Mouse (Mus musculus): ENCODE results near the gene Wscd2. TPM values are rescaled to one million over a fixed set of nuclear protein-coding genes. Genes with fewer than 3 reads are reported as not detected.

Wscd2 gene
- polyA plus RNA-seq, 1 experiment from 2014 or later: 1.5 TPM

GRCm38 (mm10) chr5:113459942-113460341 lies 30.2 kb upstream of the Wscd2 start:
- Histone ChIP-seq H3K9ac (ENCODE audit: low read length) (no peak overlapping the region), H3K27ac (ENCODE audit: low read length) (no peak overlapping the region), H3K27me3 (ENCODE audit: control insufficient read depth, insufficient read depth, low read length) (peaks cover 36% of the 10 kb centered on the region), H3K4me1 (ENCODE audit: control insufficient read depth, insufficient read depth, low read length) (no peaks in the 10 kb centered on the region), H3K4me3 (ENCODE audit: low read length) (no peak overlapping the region), H3K4me2 (ENCODE audit: low read depth, low read length) (no peak overlapping the region), H3K9me3 (replicated peaks; ENCODE audit: control insufficient read depth, low read length) (no peaks in the 10 kb centered on the region), H3K36me3 (ENCODE audit: control insufficient read depth, insufficient read depth) (no peaks in the 10 kb centered on the region)
- WGBS: 70% methylated on average over 7 of the region's 7 CpGs
- ATAC-seq (replicated peaks; ENCODE audit: extremely low read depth, insufficient read depth, low FRiP score): no peak

- H3K36me3 ChIP-seq (ENCODE audit: control insufficient read depth, insufficient read depth): no peaks in the 10 kb centered on the region
- 13% methylated on average over 16 of the region's 16 CpGs for WGBS
- ATAC-seq (replicated peaks; ENCODE audit: extremely low read depth, insufficient read depth, low FRiP score): no peak
- no peaks in the 10 kb centered on the region for H3K9me3 ChIP-seq (replicated peaks; ENCODE audit: control insufficient read depth, low read length)
- no peak overlapping the region for H3K4me2 ChIP-seq (ENCODE audit: low read depth, low read length)
- H3K4me1 ChIP-seq (ENCODE audit: control insufficient read depth, insufficient read depth, low read length): no peaks in the 10 kb centered on the region
- H3K9ac ChIP-seq (ENCODE audit: low read length): no peak overlapping the region
- H3K4me3 ChIP-seq (ENCODE audit: low read length): no peak overlapping the region
- H3K27ac ChIP-seq (ENCODE audit: low read length): no peak overlapping the region
- peaks cover 36% of the 10 kb centered on the region for H3K27me3 ChIP-seq (ENCODE audit: control insufficient read depth, insufficient read depth, low read length)
Measured at GRCm38 (mm10) chr5:113461582-113461981, 28.6 kb upstream of the Wscd2 start.

- Histone ChIP-seq H3K27ac (ENCODE audit: low read length) (no peak overlapping the region), H3K4me2 (ENCODE audit: low read depth, low read length) (no peak overlapping the region), H3K9me3 (replicated peaks; ENCODE audit: control insufficient read depth, low read length) (no peaks in the 10 kb centered on the region), H3K36me3 (ENCODE audit: control insufficient read depth, insufficient read depth) (no peaks in the 10 kb centered on the region), H3K4me3 (ENCODE audit: low read length) (no peak overlapping the region), H3K27me3 (ENCODE audit: control insufficient read depth, insufficient read depth, low read length) (peaks cover 40% of the 10 kb centered on the region), H3K9ac (ENCODE audit: low read length) (no peak overlapping the region), H3K4me1 (ENCODE audit: control insufficient read depth, insufficient read depth, low read length) (no peaks in the 10 kb centered on the region)
- WGBS: 38% methylated on average over 21 of the region's 21 CpGs
- no peak for ATAC-seq (replicated peaks; ENCODE audit: extremely low read depth, insufficient read depth, low FRiP score)
Measured at GRCm38 (mm10) chr5:113461998-113462625, 28.0 kb upstream of the Wscd2 start.

- Histone ChIP-seq H3K36me3 (ENCODE audit: control insufficient read depth, insufficient read depth) (no peaks in the 10 kb centered on the region), H3K9me3 (replicated peaks; ENCODE audit: control insufficient read depth, low read length) (no peaks in the 10 kb centered on the region), H3K4me2 (ENCODE audit: low read depth, low read length) (no peak overlapping the region), H3K4me1 (ENCODE audit: control insufficient read depth, insufficient read depth, low read length) (no peaks in the 10 kb centered on the region), H3K9ac (ENCODE audit: low read length) (no peak overlapping the region), H3K27ac (ENCODE audit: low read length) (no peak overlapping the region), H3K4me3 (ENCODE audit: low read length) (no peak overlapping the region), H3K27me3 (ENCODE audit: control insufficient read depth, insufficient read depth, low read length) (peaks cover 45% of the 10 kb centered on the region)
- 68% methylated on average over 6 of the region's 6 CpGs for WGBS
- no peak for ATAC-seq (replicated peaks; ENCODE audit: extremely low read depth, insufficient read depth, low FRiP score)
Measured at GRCm38 (mm10) chr5:113464731-113465130, 25.4 kb upstream of the Wscd2 start.

- no peak for ATAC-seq (replicated peaks; ENCODE audit: extremely low read depth, insufficient read depth, low FRiP score)
- WGBS: 63% methylated on average over 6 of the region's 6 CpGs
- Histone ChIP-seq H3K27ac (ENCODE audit: low read length) (no peak overlapping the region), H3K4me1 (ENCODE audit: control insufficient read depth, insufficient read depth, low read length) (no peaks in the 10 kb centered on the region), H3K4me3 (ENCODE audit: low read length) (no peak overlapping the region), H3K9ac (ENCODE audit: low read length) (no peak overlapping the region), H3K9me3 (replicated peaks; ENCODE audit: control insufficient read depth, low read length) (no peaks in the 10 kb centered on the region), H3K4me2 (ENCODE audit: low read depth, low read length) (no peak overlapping the region), H3K36me3 (ENCODE audit: control insufficient read depth, insufficient read depth) (no peaks in the 10 kb centered on the region), H3K27me3 (ENCODE audit: control insufficient read depth, insufficient read depth, low read length) (peaks cover 33% of the 10 kb centered on the region)
Measured at GRCm38 (mm10) chr5:113466536-113466935, 23.6 kb upstream of the Wscd2 start.

- ATAC-seq (replicated peaks; ENCODE audit: extremely low read depth, insufficient read depth, low FRiP score): no peak
- Histone ChIP-seq H3K4me1 (ENCODE audit: control insufficient read depth, insufficient read depth, low read length) (no peaks in the 10 kb centered on the region), H3K27ac (ENCODE audit: low read length) (no peak overlapping the region), H3K27me3 (ENCODE audit: control insufficient read depth, insufficient read depth, low read length) (peaks cover 27% of the 10 kb centered on the region), H3K9ac (ENCODE audit: low read length) (no peak overlapping the region), H3K4me3 (ENCODE audit: low read length) (no peak overlapping the region), H3K9me3 (replicated peaks; ENCODE audit: control insufficient read depth, low read length) (no peaks in the 10 kb centered on the region), H3K36me3 (ENCODE audit: control insufficient read depth, insufficient read depth) (no peaks in the 10 kb centered on the region), H3K4me2 (ENCODE audit: low read depth, low read length) (no peak overlapping the region)
- WGBS: 34% methylated on average over 4 of the region's 4 CpGs
Measured at GRCm38 (mm10) chr5:113467072-113467471, 23.1 kb upstream of the Wscd2 start.

GRCm38 (mm10) chr5:113467765-113468164 lies 22.4 kb upstream of the Wscd2 start:
- Histone ChIP-seq H3K4me2 (ENCODE audit: low read depth, low read length) (no peak overlapping the region), H3K4me1 (ENCODE audit: control insufficient read depth, insufficient read depth, low read length) (no peaks in the 10 kb centered on the region), H3K27me3 (ENCODE audit: control insufficient read depth, insufficient read depth, low read length) (peaks cover 20% of the 10 kb centered on the region), H3K9ac (ENCODE audit: low read length) (no peak overlapping the region), H3K36me3 (ENCODE audit: control insufficient read depth, insufficient read depth) (no peaks in the 10 kb centered on the region), H3K27ac (ENCODE audit: low read length) (no peak overlapping the region), H3K9me3 (replicated peaks; ENCODE audit: control insufficient read depth, low read length) (no peaks in the 10 kb centered on the region), H3K4me3 (ENCODE audit: low read length) (no peak overlapping the region)
- no peak for ATAC-seq (replicated peaks; ENCODE audit: extremely low read depth, insufficient read depth, low FRiP score)
- WGBS: 1% methylated on average over 8 of the region's 8 CpGs

- Histone ChIP-seq H3K9me3 (replicated peaks; ENCODE audit: control insufficient read depth, low read length) (no peaks in the 10 kb centered on the region), H3K4me1 (ENCODE audit: control insufficient read depth, insufficient read depth, low read length) (no peaks in the 10 kb centered on the region), H3K4me3 (ENCODE audit: low read length) (no peak overlapping the region), H3K27me3 (ENCODE audit: control insufficient read depth, insufficient read depth, low read length) (peaks cover 12% of the 10 kb centered on the region), H3K9ac (ENCODE audit: low read length) (no peak overlapping the region), H3K27ac (ENCODE audit: low read length) (no peak overlapping the region), H3K4me2 (ENCODE audit: low read depth, low read length) (no peak overlapping the region), H3K36me3 (ENCODE audit: control insufficient read depth, insufficient read depth) (no peaks in the 10 kb centered on the region)
- WGBS: 68% methylated on average over 5 of the region's 5 CpGs
- no peak for ATAC-seq (replicated peaks; ENCODE audit: extremely low read depth, insufficient read depth, low FRiP score)
Measured at GRCm38 (mm10) chr5:113468625-113469024, 21.5 kb upstream of the Wscd2 start.

- ATAC-seq (replicated peaks; ENCODE audit: extremely low read depth, insufficient read depth, low FRiP score): no peak
- peaks cover 9% of the 10 kb centered on the region for H3K27me3 ChIP-seq (ENCODE audit: control insufficient read depth, insufficient read depth, low read length)
- no peak overlapping the region for H3K27ac ChIP-seq (ENCODE audit: low read length)
- H3K4me1 ChIP-seq (ENCODE audit: control insufficient read depth, insufficient read depth, low read length): no peaks in the 10 kb centered on the region
- H3K9ac ChIP-seq (ENCODE audit: low read length): no peak overlapping the region
- H3K4me2 ChIP-seq (ENCODE audit: low read depth, low read length): no peak overlapping the region
- H3K36me3 ChIP-seq (ENCODE audit: control insufficient read depth, insufficient read depth): no peaks in the 10 kb centered on the region
- no peak overlapping the region for H3K4me3 ChIP-seq (ENCODE audit: low read length)
- 81% methylated on average over 5 of the region's 5 CpGs for WGBS
- H3K9me3 ChIP-seq (replicated peaks; ENCODE audit: control insufficient read depth, low read length): no peaks in the 10 kb centered on the region
Measured at GRCm38 (mm10) chr5:113469231-113469630, 20.9 kb upstream of the Wscd2 start.

Measured in heart, embryonic 16.5 days (tissue).